Mouse (Mus musculus) kidney, adult 2 months (tissue): ENCODE measurements around the gene Tubb2b. TPM values are rescaled to one million over a fixed set of nuclear protein-coding genes. Genes with fewer than 3 reads are reported as not detected.

Source experiments
- DNase-seq: peaks from one replicate; pipeline ENCODE4 v3.0.0; 2021
- H3K27ac ChIP-seq: fragments of 200-500 bp; 2 replicates; pipeline ENCODE4 v1.5.1; 2012; ENCODE audit warnings: low read depth, low read length, control low read depth, inconsistent platforms; ENCODE audit not compliant: insufficient read depth
- H3K27me3 ChIP-seq: fragments of 200-500 bp; replicated peaks from 2 replicates; pipeline ENCODE4 v1.6.1; 2012; ENCODE audit warnings: mild to moderate bottlenecking, moderate library complexity, low read length, inconsistent platforms; ENCODE audit not compliant: control insufficient read depth, insufficient read depth
- H3K36me3 ChIP-seq: fragments of 200-500 bp; 2 replicates; pipeline ENCODE4 v1.6.1; 2012; ENCODE audit warnings: mild to moderate bottlenecking, moderate library complexity, low read length, inconsistent platforms; ENCODE audit not compliant: control insufficient read depth, insufficient read depth
- H3K4me1 ChIP-seq: fragments of 200-500 bp; 2 replicates; pipeline ENCODE4 v1.6.1; 2011; ENCODE audit warnings: low read length; ENCODE audit not compliant: control insufficient read depth, insufficient read depth
- H3K4me3 ChIP-seq: fragments of 200-500 bp; 2 replicates; pipeline ENCODE4 v1.5.1; 2011; ENCODE audit warnings: mild to moderate bottlenecking, low read depth, low read length, control low read depth; ENCODE audit not compliant: insufficient read depth
- CTCF ChIP-seq: fragments of 200-500 bp; conservative IDR thresholded peaks from 2 replicates; pipeline ENCODE4 v1.5.1; 2011; ENCODE audit warnings: low read depth, mild to moderate bottlenecking, control low read depth, low read length, moderate library complexity, mixed read lengths; ENCODE audit not compliant: insufficient read depth, insufficient read length
- POLR2A ChIP-seq: fragments of 200-500 bp; IDR thresholded peaks from one replicate; pipeline ENCODE4 v1.6.1; 2011; ENCODE audit warnings: low read depth, low read length, control low read depth
- WGBS: fragments of 180-500 bp; shearing (Covaris S2); methylation state at CpG from one replicate; pipeline ENCODE4 v1.1.7; 2018; 5-methylcytosine and 5-hydroxymethylcytosine counted together
- polyA plus RNA-seq: library from polyadenylated mRNA; depleted of rRNA; stranded (reverse); fragments of >200 nt; gene quantifications from 2 replicates; pipeline ENCODE4 v1.2.3, GENCODE M21; 2012

The Tubb2b gene
- polyA plus RNA-seq, 1 experiment = 30.5 TPM

DNA sequence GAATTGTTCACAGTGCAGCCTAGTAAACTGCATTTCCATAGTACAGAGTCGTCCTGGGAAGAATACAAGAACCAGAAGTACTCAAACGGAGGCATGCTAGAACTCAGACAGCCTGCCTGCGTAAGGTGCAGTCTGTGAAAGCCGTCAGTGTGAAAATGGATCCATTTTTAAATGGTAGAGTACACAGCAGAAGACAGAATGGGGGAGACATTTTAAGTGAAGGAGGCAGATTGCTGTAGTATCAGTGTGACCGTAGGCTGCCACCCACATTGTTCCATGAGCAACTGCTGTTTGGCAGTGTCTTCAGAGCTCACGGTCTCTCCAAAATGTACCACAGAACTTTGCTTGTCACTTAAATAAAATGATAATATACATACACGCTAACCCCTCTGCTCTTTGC is 4.0 kb upstream of the Tubb2b start:
- DNase-seq = no peak
- H3K4me3 ChIP-seq = no peak overlapping the region
- H3K36me3 ChIP-seq = no peaks in the 10 kb centered on the region
- TF ChIP-seq CTCF (no peak), POLR2A (no peak)
- H3K27me3 ChIP-seq = no peaks in the 10 kb centered on the region
- H3K4me1 ChIP-seq = peaks cover 4% of the 10 kb centered on the region; the same call in 1 of the 2 replicates
- no peak overlapping the region for H3K27ac ChIP-seq
- 92% methylated on average over 7 of the region's 7 CpGs for WGBS

- Histone ChIP-seq H3K36me3 (no peaks in the 10 kb centered on the region), H3K4me1 (peaks cover 7% of the 10 kb centered on the region; the same call in 1 of the 2 replicates), H3K4me3 (no peak overlapping the region), H3K27me3 (no peaks in the 10 kb centered on the region), H3K27ac (no peak overlapping the region)
- WGBS = 49% methylated on average over 15 of the region's 15 CpGs
- no peak for DNase-seq
- TF ChIP-seq POLR2A (no peak), CTCF (no peak)
These were observed 3.2 kb upstream of the Tubb2b start for GRCm38 (mm10) chr13:34133326-34134071.

- no peak overlapping the region for H3K27ac ChIP-seq
- no peaks in the 10 kb centered on the region for H3K36me3 ChIP-seq
- no peak for TF ChIP-seq CTCF
- no peak for TF ChIP-seq POLR2A
- no peak overlapping the region for H3K4me3 ChIP-seq
- 50% methylated on average over 6 of the region's 6 CpGs for WGBS
- peaks cover 7% of the 10 kb centered on the region; the same call in 1 of the 2 replicates for H3K4me1 ChIP-seq
- no peak for DNase-seq
- no peaks in the 10 kb centered on the region for H3K27me3 ChIP-seq
These were observed 2.6 kb upstream of the Tubb2b start for GRCm38 (mm10) chr13:34132875-34133274.

- Histone ChIP-seq H3K36me3 (no peaks in the 10 kb centered on the region), H3K4me3 (no peak overlapping the region), H3K4me1 (peaks cover 7% of the 10 kb centered on the region; the same call in 1 of the 2 replicates), H3K27ac (no peak overlapping the region), H3K27me3 (no peaks in the 10 kb centered on the region)
- no peak for DNase-seq
- 30% methylated on average over 15 of the region's 15 CpGs for WGBS
- TF ChIP-seq POLR2A (no peak), CTCF (no peak)
These were observed 2.0 kb upstream of the Tubb2b start for GRCm38 (mm10) chr13:34132299-34132698.

GRCm38 (mm10) chr13:34131708-34132060 is 1.4 kb upstream of the Tubb2b start:
- H3K4me1 ChIP-seq = peaks cover 7% of the 10 kb centered on the region; the same call in 1 of the 2 replicates
- no peak overlapping the region for H3K4me3 ChIP-seq
- no peaks in the 10 kb centered on the region for H3K36me3 ChIP-seq
- peak; percentile 28 for DNase-seq
- no peak for TF ChIP-seq CTCF
- no peak for TF ChIP-seq POLR2A
- no peak overlapping the region for H3K27ac ChIP-seq
- WGBS = 20% methylated on average over 10 of the region's 10 CpGs
- H3K27me3 ChIP-seq = no peaks in the 10 kb centered on the region

- DNase-seq = no peak
- TF ChIP-seq POLR2A = no peak
- TF ChIP-seq CTCF = no peak
- Histone ChIP-seq H3K4me3 (no peak overlapping the region), H3K36me3 (no peaks in the 10 kb centered on the region), H3K27ac (no peak overlapping the region), H3K4me1 (peaks cover 7% of the 10 kb centered on the region; the same call in 1 of the 2 replicates), H3K27me3 (no peaks in the 10 kb centered on the region)
- whole genome bisulfite sequencing = 19% methylated on average over 24 of the region's 24 CpGs
These were observed 893 bp upstream of the Tubb2b start for GRCm38 (mm10) chr13:34131011-34131707.

DNA sequence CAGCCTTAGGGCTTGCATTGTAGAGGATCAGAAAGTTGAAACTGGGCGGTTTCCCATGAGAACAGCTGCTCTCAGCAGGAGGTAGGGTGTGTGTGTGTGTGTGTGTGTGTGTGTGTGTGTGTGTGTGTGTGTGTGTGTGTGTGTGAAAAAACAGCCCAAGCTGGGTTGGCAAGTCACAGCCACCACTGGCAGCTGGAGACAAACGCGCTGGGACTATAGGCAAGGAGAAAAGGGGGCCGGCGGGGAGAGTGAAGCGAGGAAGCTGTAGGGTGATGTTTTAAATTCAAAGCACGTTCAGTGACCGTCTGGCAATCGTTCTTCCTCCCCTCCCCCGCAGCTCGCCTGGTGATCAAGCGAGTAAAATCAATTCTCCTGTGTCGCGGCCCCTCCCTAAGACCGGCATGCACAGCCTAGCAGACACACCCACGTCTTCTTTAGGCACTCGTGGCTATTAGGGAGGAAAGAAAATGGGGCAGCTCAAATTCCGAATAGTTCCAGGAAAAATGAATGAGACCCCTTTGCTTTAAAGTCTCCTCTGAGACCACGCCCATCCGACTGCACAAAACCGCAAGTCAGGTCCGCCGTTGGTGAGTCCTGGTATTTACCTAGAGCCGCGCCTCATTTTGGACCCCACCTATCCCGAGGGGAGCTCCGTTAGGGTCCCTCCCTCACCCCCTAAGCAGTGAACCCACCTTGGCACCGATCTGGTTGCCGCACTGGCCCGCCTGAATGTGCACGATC is 611 bp downstream of the Tubb2b start:
- DNase-seq = peak; percentile 76
- no peak for TF ChIP-seq CTCF
- no peak for TF ChIP-seq POLR2A
- Histone ChIP-seq H3K27ac (peak overlapping the region; percentile 57), H3K4me3 (peak overlapping the region; percentile 66), H3K36me3 (no peaks in the 10 kb centered on the region), H3K4me1 (peaks cover 9% of the 10 kb centered on the region; the same call in 1 of the 2 replicates), H3K27me3 (no peaks in the 10 kb centered on the region)
- WGBS = 1% methylated on average over 31 of the region's 31 CpGs
